Mouse (Mus musculus) cerebellum, adult 8-10 months (tissue): Measurements from ENCODE around the gene Scaf11.
A peak's percentile ranks its signal among the peaks of the same experiment; 100 is the strongest.
"Not testable (repeated sequence)": the region's sequence is repeated elsewhere in the genome, so short reads cannot be mapped to it uniquely, and the experiment has no call there.

Experiments used
- DNase-seq: peaks from one replicate; pipeline ENCODE4 v3.0.0; 2022

Gene Scaf11

DNA sequence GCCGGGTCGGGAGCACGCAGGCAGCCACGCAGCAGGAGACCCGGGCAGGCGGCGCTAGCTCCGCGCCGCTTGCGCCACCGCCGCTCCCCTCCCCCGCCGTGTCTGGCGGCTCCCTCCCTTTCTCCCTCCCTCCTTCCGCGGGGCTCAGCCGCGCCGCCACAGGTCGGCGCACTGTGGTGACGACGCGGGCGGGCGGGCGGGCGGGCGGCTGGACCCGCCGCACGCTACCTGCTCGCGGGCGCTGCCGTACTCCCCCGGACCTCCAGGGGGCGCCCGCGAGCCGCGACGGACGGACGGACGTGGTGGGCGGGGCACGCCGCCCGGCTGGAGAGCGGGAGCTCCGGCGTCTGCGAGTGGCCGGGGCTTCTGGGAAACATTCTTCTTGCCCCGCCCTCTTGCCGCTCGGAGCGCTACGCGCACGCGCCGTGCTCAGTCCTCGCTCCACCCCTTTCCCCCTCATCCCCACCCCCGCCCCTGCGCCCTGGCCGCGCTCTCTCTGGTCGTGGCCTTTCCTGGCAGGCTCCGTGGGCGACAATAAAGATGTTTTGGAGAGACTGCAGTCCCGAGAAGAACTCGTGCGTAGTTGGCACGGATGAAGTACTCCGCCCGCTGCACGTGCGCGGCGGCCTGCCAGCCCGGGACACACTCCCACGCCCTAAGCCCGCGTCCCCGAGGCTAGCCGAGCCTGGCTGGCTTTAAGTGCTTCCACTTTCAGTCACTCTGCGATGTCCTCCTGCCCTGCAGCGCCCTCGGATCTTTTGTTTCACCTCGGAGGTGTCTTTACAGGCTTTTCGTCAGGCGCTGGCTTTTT, at the start of gene Scaf11:
Scaf11 (minus strand) TSS at position 114 of the 811 bp plus-strand sequence.
- peak; percentile 94 for DNase-seq

GRCm38 (mm10) chr15:96507097-96507840, 46.6 kb upstream of the Scaf11 start:
- peak; percentile 30 for DNase-seq

DNA sequence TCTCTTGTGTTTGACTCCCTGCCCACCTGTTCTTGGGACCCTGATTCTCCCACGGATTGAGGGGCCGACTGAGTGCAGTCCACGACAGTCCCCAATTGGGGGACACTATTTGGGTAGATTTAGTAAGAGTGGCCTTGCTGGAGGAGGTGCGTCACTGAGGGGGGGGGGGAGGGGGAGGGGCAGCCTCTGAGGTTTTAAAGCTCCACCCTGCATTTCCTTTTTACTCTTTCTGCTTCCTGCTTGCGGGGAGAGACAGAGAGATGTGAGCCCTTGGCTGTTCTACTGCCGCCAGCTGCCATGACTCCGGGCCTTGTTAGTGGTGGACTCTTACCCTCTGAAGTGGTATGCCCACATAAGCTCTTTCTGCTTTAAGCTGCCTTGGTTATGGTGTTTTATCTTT, 37.0 kb upstream of the Scaf11 start:
- no peak for DNase-seq

GRCm38 (mm10) chr15:96494279-96494678, 33.6 kb upstream of the Scaf11 start:
- DNase-seq, result no peak

DNA sequence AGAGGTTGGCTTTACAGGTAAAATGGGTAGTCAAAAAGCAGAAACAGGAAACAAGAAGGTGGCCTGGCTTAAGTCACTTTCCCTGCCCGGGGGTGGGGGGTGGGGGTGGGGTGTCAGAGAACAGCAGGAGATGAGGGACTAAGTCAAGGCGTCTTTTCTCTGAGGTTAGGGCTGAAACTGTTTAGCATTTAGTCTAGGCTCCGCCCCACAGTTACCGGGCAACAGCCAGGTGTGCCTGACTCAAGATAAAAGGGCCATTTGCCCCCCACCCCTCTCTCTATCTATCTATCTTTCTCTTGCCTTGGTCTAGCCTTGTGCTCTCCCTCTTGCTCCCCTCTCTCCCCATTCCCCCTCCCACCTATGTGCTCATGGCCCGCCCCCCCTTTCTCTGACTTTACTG, 32.9 kb upstream of the Scaf11 start:
- DNase-seq, result no peak

- DNase-seq, result not testable (repeated sequence)
Observed at GRCm38 (mm10) chr15:96492919-96493318, 32.3 kb upstream of the Scaf11 start.

DNA sequence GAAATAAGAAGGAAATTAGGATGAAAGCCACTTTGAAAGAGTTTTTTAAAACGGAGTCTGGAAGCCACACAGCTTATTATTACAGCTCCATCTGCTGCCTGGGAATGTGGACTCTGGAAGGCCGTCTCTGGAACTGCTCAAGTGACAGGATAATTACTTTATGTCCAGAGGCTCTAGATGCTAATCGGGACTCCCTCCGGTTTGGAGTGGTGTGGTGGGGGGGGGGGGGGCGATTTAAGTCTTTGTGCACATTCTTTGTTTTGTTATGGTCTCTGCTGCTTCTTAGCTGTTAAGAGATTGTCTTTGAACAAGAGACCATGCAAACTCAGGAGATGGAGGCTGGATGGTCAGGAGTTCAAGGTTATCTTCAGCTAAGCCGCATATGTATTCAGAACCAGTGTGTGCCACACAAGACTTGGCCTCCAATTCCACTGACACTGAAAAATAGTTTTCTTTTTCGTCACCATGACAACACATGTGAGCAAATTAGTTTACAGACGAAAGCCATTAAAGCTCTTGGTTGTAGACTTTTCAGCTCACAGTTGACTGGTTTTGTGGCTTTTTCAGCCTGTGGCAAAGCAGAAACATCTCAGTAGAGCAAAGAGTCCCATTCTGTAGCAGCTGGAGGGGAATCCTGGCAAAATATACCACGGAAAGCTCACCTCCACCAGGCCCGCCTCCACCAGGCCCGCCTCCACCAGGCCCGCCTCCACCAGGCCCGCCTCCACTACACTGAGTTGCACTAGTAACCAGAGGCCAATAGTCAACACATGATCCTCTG, 31.4 kb upstream of the Scaf11 start:
- DNase-seq, result no peak

DNA sequence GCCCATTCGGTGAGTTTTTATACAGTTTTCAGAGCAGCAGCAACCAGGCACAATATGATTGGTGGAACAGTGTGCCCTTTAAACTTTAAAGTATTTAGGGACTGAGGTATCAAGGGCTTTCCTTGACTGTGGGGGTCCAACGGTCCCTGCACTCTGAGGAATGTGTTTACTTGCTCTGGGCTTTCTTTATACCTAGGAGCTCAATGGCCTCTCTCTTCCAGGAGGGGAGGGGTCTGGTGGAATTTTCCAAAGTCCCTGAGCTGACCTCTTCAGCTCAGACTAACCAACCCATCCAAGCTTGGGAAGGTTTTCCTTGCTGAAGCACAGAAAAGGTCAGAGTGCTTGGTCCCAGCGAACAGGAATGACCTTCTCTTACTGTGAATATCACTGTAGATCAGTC, 30.8 kb upstream of the Scaf11 start:
- no peak for DNase-seq

- DNase-seq, result no peak
Observed at GRCm38 (mm10) chr15:96490123-96490522, 29.5 kb upstream of the Scaf11 start.

DNA sequence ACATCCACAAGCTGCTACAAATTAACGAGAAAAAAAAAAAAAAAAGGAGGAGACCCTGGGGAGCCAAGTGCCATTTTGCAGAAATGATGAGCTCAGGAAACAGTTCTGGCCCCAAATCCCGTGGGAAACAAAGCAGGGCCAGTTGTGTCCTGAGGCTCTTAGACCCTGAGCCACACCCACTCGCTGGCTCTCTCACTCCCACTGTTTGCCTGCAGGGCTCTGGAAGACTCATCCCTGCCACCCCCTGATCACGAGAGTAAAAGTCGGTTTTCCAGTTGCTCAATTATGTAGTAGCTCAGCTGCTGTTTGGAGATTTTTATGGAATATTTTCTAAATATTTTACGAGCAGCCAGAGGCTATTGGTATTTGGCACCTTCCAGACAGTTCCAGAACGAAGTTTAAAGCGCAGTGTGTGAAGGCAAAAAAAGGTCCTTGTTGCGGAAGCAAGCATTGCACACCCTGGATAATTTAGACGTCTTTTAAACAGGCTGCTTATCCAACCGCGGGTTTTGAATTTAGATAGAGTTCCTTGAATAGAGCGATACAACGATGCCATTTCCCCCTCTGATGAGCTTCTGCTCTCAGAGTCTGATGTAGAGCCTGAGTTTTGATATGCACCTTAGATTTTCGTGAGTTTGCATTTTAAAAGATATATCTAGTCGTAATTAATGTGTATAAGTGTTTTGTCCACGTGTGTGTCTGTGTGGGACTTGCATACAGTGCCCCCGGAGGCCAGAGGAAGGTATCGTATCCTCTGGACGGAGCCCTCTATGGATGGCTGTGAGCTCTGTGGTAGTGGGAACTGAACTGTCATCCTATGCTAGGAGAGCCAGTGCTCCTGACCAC, 28.5 kb upstream of the Scaf11 start:
- DNase-seq, result no peak

- DNase-seq, result no peak
Observed at GRCm38 (mm10) chr15:96487066-96487698, 26.5 kb upstream of the Scaf11 start.

GRCm38 (mm10) chr15:96480822-96481221, 20.2 kb upstream of the Scaf11 start:
- DNase-seq, result no peak

DNA sequence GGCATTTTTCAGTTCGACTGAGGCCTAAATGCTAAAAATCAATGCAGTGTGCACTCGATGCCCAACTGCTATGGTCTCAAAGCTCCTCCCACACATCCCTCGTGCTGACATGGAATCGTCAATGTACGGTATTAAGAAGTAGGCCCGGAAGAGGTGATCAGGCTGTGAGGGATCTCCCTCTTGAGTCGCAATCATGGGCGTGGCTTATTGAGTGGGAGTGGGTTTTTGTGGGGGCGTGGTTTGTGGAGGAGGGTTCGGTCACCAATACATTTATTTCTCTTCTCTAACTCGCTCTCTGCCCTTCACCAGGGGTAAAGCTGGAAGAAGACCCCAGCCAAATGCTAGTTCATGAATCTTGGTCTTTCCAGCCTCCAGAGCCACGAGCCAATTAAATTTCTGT, 17.4 kb upstream of the Scaf11 start:
- DNase-seq, result no peak

GRCm38 (mm10) chr15:96476359-96476758, 15.7 kb upstream of the Scaf11 start:
- DNase-seq, result peak; percentile 85

- DNase-seq, result no peak
Observed at GRCm38 (mm10) chr15:96475571-96475972, 14.9 kb upstream of the Scaf11 start.

DNA sequence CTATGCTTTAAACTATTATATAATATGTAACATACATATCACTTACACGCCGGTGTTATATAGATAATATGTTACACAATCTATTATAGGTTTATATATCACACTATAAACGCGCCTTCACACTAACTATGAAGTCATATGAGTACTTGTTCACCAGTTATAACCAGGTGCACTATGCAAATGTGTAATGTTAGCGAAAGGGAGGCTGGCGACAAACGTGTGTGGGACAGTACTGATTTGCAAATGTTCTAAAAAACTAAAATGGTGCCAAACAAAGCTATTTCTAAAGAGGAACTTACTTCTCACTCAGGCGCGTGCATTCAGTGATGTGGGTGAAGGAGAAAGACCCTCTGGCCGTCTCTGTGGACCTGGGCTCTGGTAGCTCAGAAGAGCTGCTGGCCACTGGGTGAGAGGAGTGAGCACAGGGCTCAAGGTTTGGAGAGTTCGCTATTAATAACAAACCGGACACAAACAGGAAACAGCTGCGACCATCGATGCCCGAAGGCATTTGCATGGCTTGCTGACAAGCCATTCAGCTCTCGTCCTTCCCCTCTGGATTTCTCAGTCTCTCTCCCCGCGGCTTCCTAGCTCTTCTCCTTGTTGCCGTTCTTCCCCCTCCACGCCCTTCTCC, 13.8 kb upstream of the Scaf11 start:
- no peak for DNase-seq

- DNase-seq, result no peak
Observed at GRCm38 (mm10) chr15:96473920-96474319, 13.3 kb upstream of the Scaf11 start.

GRCm38 (mm10) chr15:96468316-96468715, 7.7 kb upstream of the Scaf11 start:
- no peak for DNase-seq

- no peak for DNase-seq
Observed at GRCm38 (mm10) chr15:96467844-96468243, 7.2 kb upstream of the Scaf11 start.

DNA sequence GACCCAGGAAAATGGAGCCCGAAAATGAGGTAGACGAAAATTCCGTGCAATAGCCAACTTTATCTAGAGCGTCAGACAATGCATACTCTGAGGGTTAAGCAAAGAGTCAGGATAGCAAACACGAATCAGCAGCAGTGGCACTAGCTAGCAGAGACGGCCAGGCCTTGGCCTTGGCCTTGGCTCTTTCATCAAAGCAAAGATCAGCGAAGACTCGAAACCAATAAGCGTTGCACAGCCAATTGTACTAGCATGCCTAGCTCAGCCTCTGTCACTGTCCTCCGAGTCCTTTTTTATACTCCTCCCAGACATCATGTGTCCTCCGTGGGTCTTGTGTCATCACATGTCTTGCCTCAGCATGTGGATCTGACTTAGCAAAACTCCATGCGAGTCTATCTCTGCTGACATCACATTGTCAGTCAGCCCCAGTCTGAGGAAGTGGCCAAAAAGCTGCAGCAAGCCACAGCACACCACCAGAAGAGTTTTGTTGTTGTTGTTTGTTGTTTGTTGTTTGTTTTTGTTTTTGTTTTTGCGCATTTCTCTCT, 5.8 kb upstream of the Scaf11 start:
- no peak for DNase-seq

- DNase-seq, result no peak
Observed at GRCm38 (mm10) chr15:96465076-96465475, 4.4 kb upstream of the Scaf11 start.
